Mouse (Mus musculus): ENCODE data around the gene 9230112D13Rik.

- TF ChIP-seq EP300 (IDR thresholded peaks at IDR 0.05; ENCODE audit: insufficient read depth, low read depth, low read length), result no peak
- no peak for TF ChIP-seq CTCF (IDR thresholded peaks at IDR 0.05; ENCODE audit: low read depth, low read length)
- TF ChIP-seq POLR2A (IDR thresholded peaks at IDR 0.05; ENCODE audit: insufficient read depth, low read length), result peak; percentile 33
These were observed 25.9 kb upstream of the 9230112D13Rik start for GRCm38 (mm10) chr14:34548391-34549001.

All from ES-Bruce4 (cell line).